Mouse (Mus musculus) cerebellum, adult 2 months (tissue): ENCODE measurements around the gene Fut8.

ENCODE experiments used
- CTCF ChIP-seq: fragments of 200-500 bp; IDR thresholded peaks from 2 replicates; pipeline ENCODE4 v1.5.1; 2011; ENCODE audit warnings: low read depth, mild to moderate bottlenecking, control low read depth, low read length, moderate library complexity, borderline replicate concordance; ENCODE audit not compliant: insufficient read depth
- POLR2A ChIP-seq: fragments of 200-500 bp; IDR thresholded peaks from 2 replicates; pipeline ENCODE4 v1.6.1; 2011; ENCODE audit warnings: low read length, control low read depth, borderline replicate concordance; ENCODE audit not compliant: insufficient read depth

DNA sequence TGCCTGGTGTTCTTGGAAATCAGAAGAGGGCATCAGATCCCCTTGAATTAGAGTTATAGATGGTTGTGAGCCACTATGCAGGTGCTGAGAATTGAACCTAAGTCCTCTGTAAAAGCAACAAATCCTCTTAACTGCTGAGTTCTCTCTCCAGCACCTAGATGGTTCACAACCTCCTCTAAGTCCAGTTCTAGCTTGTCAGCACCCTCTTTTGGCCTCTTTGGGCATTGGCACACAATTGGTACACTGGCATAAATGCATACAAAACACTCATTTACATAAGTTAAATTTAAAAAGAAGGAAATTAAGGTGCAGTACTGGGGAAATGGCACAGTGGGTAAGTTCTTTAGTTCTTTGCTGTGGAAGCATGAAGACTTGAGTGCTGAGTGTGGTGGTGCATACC is 24.7 kb downstream of the Fut8 start:
- TF ChIP-seq CTCF = no peak
- TF ChIP-seq POLR2A = no peak
